Mouse (Mus musculus) CH12.LX (cell line): ENCODE data around the gene Crygb. TPM values are rescaled to one million over a fixed set of nuclear protein-coding genes. Genes with fewer than 3 reads are reported as not detected.

Experiments used
- DNase-seq: peaks from one replicate; pipeline ENCODE4 v3.0.0-alpha.2; 2013; ENCODE audit errors: extremely low read depth
- H3K27ac ChIP-seq: 2 replicates; pipeline ENCODE4 v1.5.1; 2012; ENCODE audit warnings: low read depth, mild to moderate bottlenecking, control low read depth, moderate library complexity; ENCODE audit not compliant: insufficient read depth
- H3K27me3 ChIP-seq: replicated peaks from 2 replicates; pipeline ENCODE3; 2012; ENCODE audit warnings: inconsistent platforms
- H3K36me3 ChIP-seq, 2 experiments: replicated peaks in 1 of 2; 2 replicates each; pipeline versions ENCODE3 to v1.6.1; 2012; ENCODE audit warnings: inconsistent platforms in 1 of 2, low read length in 1 of 2, mild to moderate bottlenecking in 1 of 2, mixed read lengths in 1 of 2, moderate library complexity in 1 of 2; ENCODE audit not compliant: control insufficient read depth in 1 of 2, insufficient read depth in 1 of 2
- H3K4me1 ChIP-seq, 2 experiments: 2 replicates each; pipeline ENCODE4 v1.6.1; 2012; ENCODE audit warnings: inconsistent platforms in 1 of 2, moderate library complexity in 1 of 2; ENCODE audit not compliant: insufficient read depth in 2 of 2, control insufficient read depth in 1 of 2
- H3K4me2 ChIP-seq: 2 replicates; pipeline ENCODE4 v1.6.1; 2012; ENCODE audit warnings: low read depth, mild to moderate bottlenecking, control low read depth; ENCODE audit not compliant: poor library complexity, insufficient read depth, severe bottlenecking
- H3K4me3 ChIP-seq, 3 experiments: fragments of 150-350 bp in 1 of 3; sonication (generic) in 1 of 3; replicated peaks in 1 of 3; 2 replicates each; pipeline versions ENCODE3 to v1.5.1; 2011 to 2012; ENCODE audit warnings: low read depth in 2 of 3, low read length in 2 of 3, mild to moderate bottlenecking in 2 of 3, moderate library complexity in 2 of 3, control low read depth in 1 of 3, improper control_type of control experiment in 1 of 3, inconsistent platforms in 1 of 3, mixed read lengths in 1 of 3; ENCODE audit not compliant: poor library complexity in 1 of 3
- H3K79me2 ChIP-seq: replicated peaks from 2 replicates; pipeline ENCODE4 v1.6.1; 2012; ENCODE audit warnings: mild to moderate bottlenecking, moderate library complexity; ENCODE audit not compliant: control insufficient read depth, poor library complexity, insufficient read depth, severe bottlenecking; ENCODE audit errors: extremely low read depth
- H3K9ac ChIP-seq: 2 replicates; pipeline ENCODE4 v1.6.1; 2012; ENCODE audit warnings: low read depth, mild to moderate bottlenecking, control low read depth, moderate library complexity; ENCODE audit not compliant: insufficient read depth
- H3K9me3 ChIP-seq: replicated peaks from 2 replicates; pipeline ENCODE3; 2012; ENCODE audit warnings: low read length, inconsistent platforms, mixed read lengths
- BHLHE40 ChIP-seq: IDR thresholded peaks from 2 replicates; pipeline ENCODE4 v1.6.1; 2011; ENCODE audit warnings: mild to moderate bottlenecking, low read depth, low read length, improper control_type of control experiment
- CHD1 ChIP-seq: IDR thresholded peaks from 2 replicates; pipeline ENCODE4 v1.6.1; 2012; ENCODE audit warnings: low read depth, low read length, improper control_type of control experiment, inconsistent platforms
- CHD2 ChIP-seq: IDR thresholded peaks from 2 replicates; pipeline ENCODE4 v1.6.1; 2011; ENCODE audit warnings: low read length, improper control_type of control experiment
- CTCF ChIP-seq, 2 experiments: IDR thresholded peaks in 1 of 2; conservative IDR thresholded peaks in 1 of 2; 2 replicates each; pipeline ENCODE4 v1.5.1; 2011 to 2012; ENCODE audit warnings: low read depth in 2 of 2, low read length in 2 of 2, improper control_type of control experiment in 1 of 2, inconsistent platforms in 1 of 2, mild to moderate bottlenecking in 1 of 2, moderate library complexity in 1 of 2
- ELF1 ChIP-seq: IDR thresholded peaks from 2 replicates; pipeline ENCODE4 v1.6.1; 2014; ENCODE audit warnings: low read depth, mild to moderate bottlenecking, inconsistent platforms, low read length, improper control_type of control experiment
- EP300 ChIP-seq: IDR thresholded peaks from 2 replicates; pipeline ENCODE4 v1.6.1; 2011; ENCODE audit warnings: low read length, improper control_type of control experiment
- GABPA ChIP-seq: IDR thresholded peaks from 2 replicates; pipeline ENCODE4 v1.6.1; 2012; ENCODE audit warnings: low read depth, low read length, improper control_type of control experiment, inconsistent platforms; ENCODE audit not compliant: insufficient replicate concordance
- HCFC1 ChIP-seq: IDR thresholded peaks from 2 replicates; pipeline ENCODE4 v1.6.1; 2012; ENCODE audit warnings: low read depth, mild to moderate bottlenecking, inconsistent platforms, low read length, improper control_type of control experiment
- JUN ChIP-seq: IDR thresholded peaks from 2 replicates; pipeline ENCODE4 v1.6.1; 2011; ENCODE audit warnings: low read depth, mild to moderate bottlenecking, low read length, improper control_type of control experiment, moderate library complexity; ENCODE audit not compliant: insufficient read depth
- JUND ChIP-seq: conservative IDR thresholded peaks from 2 replicates; pipeline ENCODE4 v1.6.1; 2011; ENCODE audit warnings: low read depth, low read length, improper control_type of control experiment
- KAT2A ChIP-seq: IDR thresholded peaks from 2 replicates; pipeline ENCODE4 v1.6.1; 2012; ENCODE audit warnings: low read length, improper control_type of control experiment, inconsistent platforms; ENCODE audit not compliant: insufficient replicate concordance
- MAX ChIP-seq: IDR thresholded peaks from 2 replicates; pipeline ENCODE4 v1.6.1; 2011; ENCODE audit warnings: low read length, improper control_type of control experiment
- NELFE ChIP-seq: IDR thresholded peaks from 2 replicates; pipeline ENCODE4 v1.6.1; 2011; ENCODE audit warnings: low read depth, low read length, improper control_type of control experiment
- POLR2AphosphoS2 ChIP-seq: IDR thresholded peaks from 2 replicates; pipeline ENCODE4 v1.6.1; 2011; ENCODE audit warnings: low read depth, low read length, improper control_type of control experiment
- RAD21 ChIP-seq: IDR thresholded peaks from 2 replicates; pipeline ENCODE4 v1.6.1; 2011; ENCODE audit warnings: low read depth, mild to moderate bottlenecking, low read length, improper control_type of control experiment, moderate library complexity
- RCOR1 ChIP-seq: conservative IDR thresholded peaks from 2 replicates; pipeline ENCODE4 v1.6.1; 2012; ENCODE audit warnings: low read depth, mild to moderate bottlenecking, inconsistent platforms, low read length, improper control_type of control experiment
- SIN3A ChIP-seq: IDR thresholded peaks from 2 replicates; pipeline ENCODE4 v1.6.1; 2012; ENCODE audit warnings: low read length, improper control_type of control experiment, inconsistent platforms
- TBP ChIP-seq: conservative IDR thresholded peaks from 2 replicates; pipeline ENCODE4 v1.6.1; 2011; ENCODE audit warnings: low read depth, low read length, improper control_type of control experiment
- TCF12 ChIP-seq: IDR thresholded peaks from 2 replicates; pipeline ENCODE4 v1.6.1; 2014; ENCODE audit warnings: low read depth, mild to moderate bottlenecking, inconsistent platforms, low read length, improper control_type of control experiment
- UBTF ChIP-seq: IDR thresholded peaks from 2 replicates; pipeline ENCODE4 v1.6.1; 2012; ENCODE audit warnings: low read depth, mild to moderate bottlenecking, inconsistent platforms, low read length, improper control_type of control experiment, moderate library complexity
- ZC3H11A ChIP-seq: IDR thresholded peaks from 2 replicates; pipeline ENCODE4 v1.6.1; 2012; ENCODE audit warnings: low read depth, mild to moderate bottlenecking, inconsistent platforms, low read length, improper control_type of control experiment
- dilution Hi-C: fragments of 300-500 bp; cut with MboI; formaldehyde crosslinking; loops from 2 replicates; pipeline ENCODE4 v1.14.3; 2020; ENCODE audit warnings: low sequenced_read_pairs; ENCODE audit not compliant: extremely low pct_unique_long_range_greater_than_20kb, extremely low pct_ligation_motif_present
- in situ Hi-C: fragments of 300-500 bp; cut with MboI; formaldehyde crosslinking; loops from 3 replicates; pipeline ENCODE4 v1.14.3; 2019; ENCODE audit warnings: low sequenced_read_pairs, low pct_ligation_motif_present, low pct_unique_long_range_greater_than_20kb, mixed read lengths
- polyA plus RNA-seq: library from polyadenylated mRNA; unstranded; fragments of >175 nt; gene quantifications from 2 replicates; pipeline ENCODE4 v1.2.1, GENCODE M21; 2012; ENCODE audit warnings: low read depth; ENCODE audit not compliant: insufficient read length
- total RNA-seq, 2 experiments: library from RNA; depleted of rRNA; stranded (reverse); fragments of 300-350 nt in 1 of 2; fragments of >200 nt in 1 of 2; gene quantifications; 2 replicates each; pipeline ENCODE4 v1.2.3; 2012 to 2014

Gene Crygb
- total and polyA plus RNA-seq, 3 experiments, result not detected

DNA sequence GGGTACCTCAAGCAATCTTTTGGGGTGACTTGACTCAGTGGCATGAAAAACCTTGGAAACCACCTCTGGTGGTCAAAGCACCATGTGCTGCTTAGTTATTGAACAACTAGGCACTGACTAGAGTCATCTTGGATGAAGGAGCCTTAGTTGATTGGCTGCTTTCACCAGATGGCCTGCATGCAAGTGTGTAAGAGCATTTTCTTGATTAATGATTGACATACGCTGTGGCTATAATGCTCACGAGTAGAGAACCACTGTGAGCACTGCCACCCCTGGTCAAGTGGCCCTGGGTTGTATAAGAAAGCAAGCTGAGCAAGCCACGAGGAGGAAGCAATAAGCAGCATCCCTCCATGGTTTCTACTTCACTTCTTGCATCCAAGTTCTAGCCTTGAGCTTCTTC is 48.1 kb upstream of the Crygb start:
- H3K9me3 ChIP-seq, result no peaks in the 10 kb centered on the region
- peaks cover 0 to 3% of the 10 kb centered on the region in 2 experiments; a peak in 1 of 4 replicates for H3K4me1 ChIP-seq
- H3K9ac ChIP-seq, result no peak overlapping the region
- TF ChIP-seq NELFE (no peak), RAD21 (no peak), ZC3H11A (no peak), BHLHE40 (no peak)
- no peaks in the 10 kb centered on the region for H3K79me2 ChIP-seq
- no peak overlapping the region for H3K27ac ChIP-seq
- no peak overlapping the region for H3K4me2 ChIP-seq
- DNase-seq, result no peak
- H3K27me3 ChIP-seq, result no peaks in the 10 kb centered on the region
- H3K4me3 ChIP-seq, result no peak overlapping the region
- in situ Hi-C loops, result no loop called here
- no peaks in the 10 kb centered on the region for H3K36me3 ChIP-seq
- dilution Hi-C loops, result no loop called here

DNA sequence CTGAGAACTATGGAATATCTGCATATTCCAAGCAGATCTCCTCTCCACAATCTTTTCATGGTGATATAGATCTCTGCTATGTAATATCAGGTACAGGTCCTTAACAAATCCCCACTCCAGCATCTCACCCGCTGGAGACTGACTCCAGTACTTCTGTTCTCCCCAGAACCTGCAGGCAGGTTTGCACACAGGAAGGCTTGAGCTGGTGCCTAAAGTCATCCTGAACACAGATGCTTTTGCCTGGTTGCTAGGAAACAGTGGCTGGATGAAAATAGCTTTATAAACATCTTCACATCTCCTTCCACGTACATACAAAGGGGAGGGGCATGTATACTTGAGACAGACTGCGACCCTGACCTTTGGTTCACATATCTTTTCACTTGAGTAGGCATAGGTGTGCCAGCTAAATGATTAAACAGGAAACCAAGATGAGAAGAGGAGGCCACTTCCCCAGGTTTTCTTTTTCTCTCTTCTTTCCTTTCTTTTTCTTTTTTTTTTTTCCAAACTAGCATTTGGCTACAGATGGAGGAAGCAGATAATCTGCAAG is 47.6 kb upstream of the Crygb start:
- TF ChIP-seq CHD1 (no peak), SIN3A (no peak), GABPA (no peak), TBP (no peak), CHD2 (no peak), CTCF (conservative IDR thresholded peaks at IDR 0.05 in 1 of 2, IDR thresholded peaks at IDR 0.05 in 1 of 2; ENCODE audit: low read depth in 2 of 2, low read length in 2 of 2) (no peak), EP300 (no peak), TCF12 (no peak), JUN (no peak), ELF1 (no peak), NELFE (no peak), JUND (no peak), KAT2A (no peak), MAX (no peak), HCFC1 (no peak), UBTF (no peak), RCOR1 (no peak), POLR2AphosphoS2 (no peak)
- H3K79me2 ChIP-seq, result no peaks in the 10 kb centered on the region
- in situ Hi-C loops, result no loop called here
- no peaks in the 10 kb centered on the region for H3K36me3 ChIP-seq
- dilution Hi-C loops, result no loop called here
- H3K27me3 ChIP-seq, result no peaks in the 10 kb centered on the region
- no peak overlapping the region for H3K4me3 ChIP-seq
- H3K4me1 ChIP-seq, result peaks cover 0 to 3% of the 10 kb centered on the region in 2 experiments; a peak in 1 of 4 replicates
- H3K4me2 ChIP-seq, result no peak overlapping the region
- H3K9ac ChIP-seq, result no peak overlapping the region
- DNase-seq, result no peak
- no peak overlapping the region for H3K27ac ChIP-seq
- H3K9me3 ChIP-seq, result no peaks in the 10 kb centered on the region
